Mouse (Mus musculus) heart, adult 2 months (tissue): Measurements from ENCODE around the gene Lrch4.
A peak's percentile ranks its signal among the peaks of the same experiment; 100 is the strongest.

ENCODE experiments used
- CTCF ChIP-seq: fragments of 200-600 bp; IDR thresholded peaks from 2 replicates; pipeline ENCODE4 v1.8.1; 2022; ENCODE audit warnings: antibody characterized with exemption, mild to moderate bottlenecking, moderate library complexity
- POLR2A ChIP-seq: fragments of 200-500 bp; IDR thresholded peaks from 2 replicates; pipeline ENCODE4 v1.6.1; 2011; ENCODE audit warnings: mild to moderate bottlenecking, low read depth, low read length, control low read depth; ENCODE audit not compliant: insufficient read depth

DNA sequence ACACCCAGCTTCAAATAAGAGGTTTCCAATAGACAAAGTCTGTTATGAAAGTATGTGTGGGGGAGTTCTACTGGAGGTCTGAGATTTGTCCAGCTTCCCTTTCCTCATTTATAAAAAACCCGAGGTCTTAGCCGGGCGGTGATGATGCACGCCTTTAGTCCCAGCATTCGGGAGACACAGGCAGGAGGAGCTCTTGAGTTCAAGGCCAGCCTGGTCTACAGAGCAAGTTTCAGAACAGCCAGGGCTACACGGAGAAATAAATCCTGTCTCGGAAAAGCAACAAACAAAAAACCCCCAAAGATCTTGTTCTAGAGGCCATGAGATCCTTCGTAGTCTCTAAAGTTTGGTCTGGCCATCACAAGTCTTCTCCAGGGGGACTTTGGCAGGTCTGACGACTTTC is 930 bp upstream of the Lrch4 start:
- TF ChIP-seq CTCF, result peak; percentile 41
- peak; percentile 33; the same call in 1 of the 2 replicates for TF ChIP-seq POLR2A
